Mouse (Mus musculus): ENCODE measurements around the gene Zfand2a. TPM values are rescaled to one million over a fixed set of nuclear protein-coding genes. Genes with fewer than 3 reads are reported as not detected.

The Zfand2a gene
- 5.8 and 6.9 TPM in 2 replicates for polyA plus RNA-seq (2014; fragmentation: Nextera tagmentation; extraction: Ambion mirVana)

DNA sequence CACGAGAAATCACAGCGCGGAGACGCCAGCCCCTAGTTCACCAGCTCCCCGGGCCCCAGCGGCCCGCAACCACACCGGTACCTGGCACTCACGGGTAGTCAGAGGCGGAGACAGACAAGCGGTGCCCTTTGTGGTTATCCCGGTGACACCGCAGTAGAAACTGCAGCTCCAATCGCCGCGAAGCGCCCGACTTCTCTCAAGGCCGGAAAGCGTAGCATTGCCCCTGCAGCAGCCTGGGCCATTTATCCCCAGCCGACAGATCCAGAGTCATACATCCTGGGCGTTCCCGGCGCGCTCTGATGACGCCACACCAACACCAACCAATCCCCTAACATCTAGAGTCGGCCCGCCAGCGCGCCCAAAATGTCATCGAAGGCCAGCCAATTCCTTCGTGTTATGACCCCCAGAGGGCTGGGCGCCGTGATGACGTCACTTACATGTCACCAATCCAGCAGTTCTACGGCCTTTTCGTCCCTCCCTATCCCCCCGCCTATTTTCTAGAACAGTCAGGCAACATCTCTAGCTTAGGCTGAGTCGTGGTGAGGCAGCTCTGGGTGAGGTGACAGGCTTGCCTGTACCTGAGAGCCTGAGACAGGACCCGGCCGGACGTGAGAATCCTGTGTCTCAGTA is at the start of gene Zfand2a:
TSS of gene Zfand2a (minus strand) at position 365 of the 630 bp plus-strand sequence.
- Histone ChIP-seq H3K4me1 (ENCODE audit: control insufficient read depth, insufficient read depth, low read length) (peaks cover 7% of the 10 kb centered on the region), H3K27ac (ENCODE audit: low read length) (peak within 1 kb of the TSS; percentile 69; the same call in 1 of the 2 replicates), H3K9me3 (ENCODE audit: control insufficient read depth, low read depth, low read length) (no peaks in the 10 kb centered on the region), H3K27me3 (ENCODE audit: control insufficient read depth, insufficient read depth, low read length) (no peaks in the 10 kb centered on the region), H3K4me3 (ENCODE audit: low read depth, low read length) (peak within 1 kb of the TSS; percentile 96), H3K36me3 (ENCODE audit: control insufficient read depth, insufficient read depth, low read length) (peaks cover 13% of the 10 kb centered on the region), H3K9ac (replicated peaks; ENCODE audit: low read depth, low read length) (peak within 1 kb of the TSS; percentile 80), H3K4me2 (replicated peaks; ENCODE audit: low read depth, low read length) (peak within 1 kb of the TSS; percentile 91)
- ATAC-seq (ENCODE audit: insufficient number of reproducible peaks, insufficient read depth, low FRiP score, low read depth): peak; percentile 98
- WGBS: under 1% methylated on average over 42 of the region's 42 CpGs

GRCm38 (mm10) chr5:139528851-139529250 is 44.5 kb upstream of the Zfand2a start:
- Histone ChIP-seq H3K9me3 (ENCODE audit: control insufficient read depth, low read depth, low read length) (no peaks in the 10 kb centered on the region), H3K4me1 (ENCODE audit: control insufficient read depth, insufficient read depth, low read length) (0 out of 2 replicates have a peak, but pooled peaks cover 6% of the 10 kb centered on the region), H3K9ac (replicated peaks; ENCODE audit: low read depth, low read length) (no peak overlapping the region), H3K4me3 (ENCODE audit: low read depth, low read length) (no peak overlapping the region), H3K27ac (ENCODE audit: low read length) (no peak overlapping the region), H3K36me3 (ENCODE audit: control insufficient read depth, insufficient read depth, low read length) (no peaks in the 10 kb centered on the region), H3K27me3 (ENCODE audit: control insufficient read depth, insufficient read depth, low read length) (peaks cover 6% of the 10 kb centered on the region; the same call in 1 of the 2 replicates), H3K4me2 (replicated peaks; ENCODE audit: low read depth, low read length) (no peak overlapping the region)
- 42% methylated on average over 7 of the region's 7 CpGs for WGBS
- ATAC-seq (ENCODE audit: insufficient number of reproducible peaks, insufficient read depth, low FRiP score, low read depth): no peak

DNA sequence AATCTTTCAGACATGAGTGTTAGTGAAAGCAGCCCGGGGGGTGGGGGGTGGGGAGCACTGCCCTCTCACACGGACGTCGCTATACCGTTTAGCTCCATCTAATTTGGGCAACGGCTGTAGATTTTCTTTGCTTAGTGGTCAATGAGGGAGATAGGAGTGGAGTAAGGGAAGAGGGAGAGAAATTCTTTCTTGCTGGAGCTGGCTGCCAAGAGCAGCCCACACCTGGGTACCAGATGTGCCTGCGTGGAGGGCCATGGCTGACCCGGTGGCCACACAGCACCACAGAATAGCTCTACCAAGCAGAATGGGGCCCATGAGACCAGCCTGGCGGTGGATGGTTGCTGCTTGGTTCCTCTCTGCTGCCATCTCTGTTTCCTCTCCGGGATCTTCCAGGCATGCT is 37.6 kb upstream of the Zfand2a start:
- H3K9ac ChIP-seq (replicated peaks; ENCODE audit: low read depth, low read length): no peak overlapping the region
- H3K4me2 ChIP-seq (replicated peaks; ENCODE audit: low read depth, low read length): no peak overlapping the region
- no peaks in the 10 kb centered on the region for H3K9me3 ChIP-seq (ENCODE audit: control insufficient read depth, low read depth, low read length)
- H3K36me3 ChIP-seq (ENCODE audit: control insufficient read depth, insufficient read depth, low read length): no peaks in the 10 kb centered on the region
- no peak overlapping the region for H3K27ac ChIP-seq (ENCODE audit: low read length)
- H3K27me3 ChIP-seq (ENCODE audit: control insufficient read depth, insufficient read depth, low read length): no peaks in the 10 kb centered on the region
- 72% methylated on average over 10 of the region's 10 CpGs for WGBS
- no peaks in the 10 kb centered on the region for H3K4me1 ChIP-seq (ENCODE audit: control insufficient read depth, insufficient read depth, low read length)
- H3K4me3 ChIP-seq (ENCODE audit: low read depth, low read length): no peak overlapping the region
- no peak for ATAC-seq (ENCODE audit: insufficient number of reproducible peaks, insufficient read depth, low FRiP score, low read depth)

GRCm38 (mm10) chr5:139520069-139520834 is 35.9 kb upstream of the Zfand2a start:
- Histone ChIP-seq H3K9ac (replicated peaks; ENCODE audit: low read depth, low read length) (no peak overlapping the region), H3K4me1 (ENCODE audit: control insufficient read depth, insufficient read depth, low read length) (no peaks in the 10 kb centered on the region), H3K4me3 (ENCODE audit: low read depth, low read length) (no peak overlapping the region), H3K4me2 (replicated peaks; ENCODE audit: low read depth, low read length) (no peak overlapping the region), H3K27me3 (ENCODE audit: control insufficient read depth, insufficient read depth, low read length) (no peaks in the 10 kb centered on the region), H3K27ac (ENCODE audit: low read length) (no peak overlapping the region), H3K9me3 (ENCODE audit: control insufficient read depth, low read depth, low read length) (no peaks in the 10 kb centered on the region), H3K36me3 (ENCODE audit: control insufficient read depth, insufficient read depth, low read length) (no peaks in the 10 kb centered on the region)
- WGBS: 31% methylated on average over 14 of the region's 14 CpGs
- ATAC-seq (ENCODE audit: insufficient number of reproducible peaks, insufficient read depth, low FRiP score, low read depth): no peak

- no peaks in the 10 kb centered on the region for H3K4me1 ChIP-seq (ENCODE audit: control insufficient read depth, insufficient read depth, low read length)
- no peak overlapping the region for H3K27ac ChIP-seq (ENCODE audit: low read length)
- WGBS: 29% methylated on average over 11 of the region's 11 CpGs
- no peaks in the 10 kb centered on the region for H3K27me3 ChIP-seq (ENCODE audit: control insufficient read depth, insufficient read depth, low read length)
- no peak overlapping the region for H3K4me2 ChIP-seq (replicated peaks; ENCODE audit: low read depth, low read length)
- no peak for ATAC-seq (ENCODE audit: insufficient number of reproducible peaks, insufficient read depth, low FRiP score, low read depth)
- H3K9me3 ChIP-seq (ENCODE audit: control insufficient read depth, low read depth, low read length): no peaks in the 10 kb centered on the region
- no peak overlapping the region for H3K9ac ChIP-seq (replicated peaks; ENCODE audit: low read depth, low read length)
- no peak overlapping the region for H3K4me3 ChIP-seq (ENCODE audit: low read depth, low read length)
- H3K36me3 ChIP-seq (ENCODE audit: control insufficient read depth, insufficient read depth, low read length): no peaks in the 10 kb centered on the region
Measured at GRCm38 (mm10) chr5:139516281-139516680, 31.9 kb upstream of the Zfand2a start.

DNA sequence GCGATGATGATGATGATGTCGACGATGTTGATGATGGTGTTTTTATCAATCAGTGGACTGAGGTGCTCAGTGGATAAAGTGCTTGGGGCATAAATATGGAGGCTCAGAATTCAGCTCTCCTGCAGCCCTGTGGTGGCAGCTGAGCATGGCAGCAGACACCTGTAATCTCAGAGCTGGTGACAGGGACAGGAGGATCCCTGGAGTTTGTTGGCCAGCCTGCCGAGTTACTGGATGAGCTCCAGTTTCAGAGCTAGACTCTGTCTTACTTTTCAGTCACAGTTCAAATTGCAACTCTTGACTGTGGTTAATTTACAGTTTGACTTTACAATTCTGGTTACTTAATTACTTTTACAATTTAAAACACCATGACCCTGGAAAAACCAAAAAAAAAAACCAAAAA is 27.9 kb upstream of the Zfand2a start:
- no peaks in the 10 kb centered on the region for H3K36me3 ChIP-seq (ENCODE audit: control insufficient read depth, insufficient read depth, low read length)
- 0 out of 2 replicates have a peak, but pooled peaks cover 3% of the 10 kb centered on the region for H3K27me3 ChIP-seq (ENCODE audit: control insufficient read depth, insufficient read depth, low read length)
- no peak overlapping the region for H3K4me3 ChIP-seq (ENCODE audit: low read depth, low read length)
- H3K9me3 ChIP-seq (ENCODE audit: control insufficient read depth, low read depth, low read length): no peaks in the 10 kb centered on the region
- H3K9ac ChIP-seq (replicated peaks; ENCODE audit: low read depth, low read length): no peak overlapping the region
- H3K4me1 ChIP-seq (ENCODE audit: control insufficient read depth, insufficient read depth, low read length): no peaks in the 10 kb centered on the region
- no peak for ATAC-seq (ENCODE audit: insufficient number of reproducible peaks, insufficient read depth, low FRiP score, low read depth)
- whole genome bisulfite sequencing: 90% methylated on average over 4 of the region's 4 CpGs
- no peak overlapping the region for H3K27ac ChIP-seq (ENCODE audit: low read length)
- no peak overlapping the region for H3K4me2 ChIP-seq (replicated peaks; ENCODE audit: low read depth, low read length)

- no peak for ATAC-seq (ENCODE audit: insufficient number of reproducible peaks, insufficient read depth, low FRiP score, low read depth)
- Histone ChIP-seq H3K9ac (replicated peaks; ENCODE audit: low read depth, low read length) (no peak overlapping the region), H3K36me3 (ENCODE audit: control insufficient read depth, insufficient read depth, low read length) (no peaks in the 10 kb centered on the region), H3K4me3 (ENCODE audit: low read depth, low read length) (no peak overlapping the region), H3K27me3 (ENCODE audit: control insufficient read depth, insufficient read depth, low read length) (0 out of 2 replicates have a peak, but pooled peaks cover 3% of the 10 kb centered on the region), H3K9me3 (ENCODE audit: control insufficient read depth, low read depth, low read length) (no peaks in the 10 kb centered on the region), H3K4me2 (replicated peaks; ENCODE audit: low read depth, low read length) (no peak overlapping the region), H3K27ac (ENCODE audit: low read length) (no peak overlapping the region), H3K4me1 (ENCODE audit: control insufficient read depth, insufficient read depth, low read length) (no peaks in the 10 kb centered on the region)
- 14% methylated on average over 17 of the region's 17 CpGs for WGBS
Measured at GRCm38 (mm10) chr5:139510682-139511366, 26.5 kb upstream of the Zfand2a start.

- WGBS: 13% methylated on average over 5 of the region's 5 CpGs
- H3K4me1 ChIP-seq (ENCODE audit: control insufficient read depth, insufficient read depth, low read length): no peaks in the 10 kb centered on the region
- no peak overlapping the region for H3K9ac ChIP-seq (replicated peaks; ENCODE audit: low read depth, low read length)
- ATAC-seq (ENCODE audit: insufficient number of reproducible peaks, insufficient read depth, low FRiP score, low read depth): no peak
- H3K4me3 ChIP-seq (ENCODE audit: low read depth, low read length): no peak overlapping the region
- H3K9me3 ChIP-seq (ENCODE audit: control insufficient read depth, low read depth, low read length): no peaks in the 10 kb centered on the region
- H3K27ac ChIP-seq (ENCODE audit: low read length): no peak overlapping the region
- 0 out of 2 replicates have a peak, but pooled peaks cover 3% of the 10 kb centered on the region for H3K27me3 ChIP-seq (ENCODE audit: control insufficient read depth, insufficient read depth, low read length)
- H3K4me2 ChIP-seq (replicated peaks; ENCODE audit: low read depth, low read length): no peak overlapping the region
- no peaks in the 10 kb centered on the region for H3K36me3 ChIP-seq (ENCODE audit: control insufficient read depth, insufficient read depth, low read length)
Measured at GRCm38 (mm10) chr5:139506207-139506606, 21.9 kb upstream of the Zfand2a start.
